Mouse (Mus musculus): Measurements from ENCODE around the gene Prcp.
"Not testable (repeated sequence)": the region's sequence is repeated elsewhere in the genome, so short reads cannot be mapped to it uniquely, and the experiment has no call there.

DNA sequence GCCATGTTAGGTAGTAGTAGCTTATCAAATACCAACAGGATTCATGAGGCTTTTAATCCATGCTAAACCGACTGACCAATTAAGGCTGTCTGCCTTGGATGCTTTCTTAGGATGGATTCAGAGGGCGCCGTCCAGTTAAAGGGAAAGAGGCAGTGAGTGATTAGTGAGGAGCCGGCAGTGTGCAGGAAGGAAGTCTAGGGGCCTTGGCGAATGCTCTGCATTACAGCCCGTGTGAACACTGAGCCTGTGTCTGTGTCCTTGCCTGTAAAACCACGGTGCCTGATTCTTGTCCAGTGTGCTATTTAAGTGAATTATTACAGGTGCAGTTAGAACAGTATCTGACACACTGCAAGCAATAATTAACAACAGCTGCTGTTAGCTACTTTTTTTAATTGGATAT, 104.5 kb downstream of the Prcp start:
- not testable (repeated sequence) for TF ChIP-seq POLR2A, CTCF (IDR thresholded peaks at IDR 0.05; ENCODE audit: insufficient read depth, low read depth, low read length)
